Mouse (Mus musculus) right cerebral cortex, adult 2 months (tissue): ENCODE results near the gene Tcp1.
"Not testable (repeated sequence)": the region's sequence is repeated elsewhere in the genome, so short reads cannot be mapped to it uniquely, and the experiment has no call there.

Experiments
- DNase-seq, 2 experiments: peaks; one replicate each; pipeline ENCODE4 v3.0.0; 2021 to 2022; ENCODE audit warnings: low spot score in 2 of 2

Gene Tcp1

GRCm38 (mm10) chr17:12915881-12916583 lies 531 bp downstream of the Tcp1 start, which contains the start of gene Mrpl18:
Gene Mrpl18, minus strand, starts transcription at chr17:12916345.
- peak; percentile 99 for DNase-seq

DNA sequence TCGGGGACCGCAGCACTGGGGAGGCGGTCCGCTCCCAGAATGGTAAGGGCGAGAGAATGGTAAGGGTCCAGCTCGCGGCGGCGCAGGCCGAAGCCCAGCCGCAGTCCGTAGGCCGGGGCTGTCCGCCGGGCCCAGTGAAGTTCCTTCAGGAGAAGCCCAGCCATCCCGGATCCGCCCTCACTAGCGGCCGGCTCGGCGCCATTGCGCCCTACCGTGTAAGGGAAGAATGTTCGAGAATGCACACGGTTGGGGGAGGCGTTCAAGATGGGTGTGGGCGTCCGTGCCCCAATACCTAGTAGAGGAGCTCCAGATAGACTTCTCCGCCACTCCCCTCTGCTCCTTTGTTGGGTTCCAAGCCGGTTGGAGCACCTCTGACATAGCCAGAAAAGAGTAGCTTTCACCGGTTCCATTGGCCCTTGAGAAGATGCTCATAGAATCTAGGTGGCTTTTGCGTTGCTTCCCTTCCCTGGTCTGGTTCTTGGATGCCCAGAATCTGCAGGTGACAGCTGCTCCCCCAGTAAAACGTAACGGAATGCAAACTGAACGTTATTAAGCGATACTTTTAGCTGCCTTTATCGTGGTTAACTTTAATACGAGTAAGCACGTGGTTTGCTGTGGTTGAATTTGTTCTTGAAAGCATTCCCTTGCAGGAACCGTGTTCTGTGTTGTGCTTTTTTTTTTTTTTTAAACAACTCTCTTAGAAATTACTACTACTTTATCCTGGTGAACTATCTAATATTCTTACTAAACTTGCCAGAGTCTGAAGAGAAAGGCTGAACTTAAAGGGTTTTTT lies 1.3 kb downstream of the Tcp1 start:
- DNase-seq: peak in 1 of 2 experiments; percentile 60

GRCm38 (mm10) chr17:12921073-12921472 lies 5.6 kb downstream of the Tcp1 start:
- no peak for DNase-seq

DNA sequence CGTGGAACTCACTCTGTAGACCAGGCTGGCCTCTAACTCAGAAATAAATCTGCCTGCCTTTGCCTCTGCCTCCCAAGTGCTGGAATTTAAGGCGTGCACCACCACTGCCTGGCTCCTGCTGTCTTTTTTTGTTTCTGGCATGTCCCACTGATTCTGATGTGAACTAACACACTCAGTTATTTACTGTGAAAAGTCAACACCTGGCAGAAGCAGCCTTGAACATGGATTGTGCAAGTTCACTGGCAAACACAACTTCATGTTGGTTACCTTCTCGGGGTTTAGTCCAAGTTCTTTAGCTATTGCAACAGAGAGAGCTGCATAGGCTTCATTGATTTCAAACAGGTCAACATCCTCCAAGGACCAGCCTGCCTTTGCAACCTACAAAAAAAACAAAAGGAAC lies 9.5 kb downstream of the Tcp1 start:
- no peak for DNase-seq

DNA sequence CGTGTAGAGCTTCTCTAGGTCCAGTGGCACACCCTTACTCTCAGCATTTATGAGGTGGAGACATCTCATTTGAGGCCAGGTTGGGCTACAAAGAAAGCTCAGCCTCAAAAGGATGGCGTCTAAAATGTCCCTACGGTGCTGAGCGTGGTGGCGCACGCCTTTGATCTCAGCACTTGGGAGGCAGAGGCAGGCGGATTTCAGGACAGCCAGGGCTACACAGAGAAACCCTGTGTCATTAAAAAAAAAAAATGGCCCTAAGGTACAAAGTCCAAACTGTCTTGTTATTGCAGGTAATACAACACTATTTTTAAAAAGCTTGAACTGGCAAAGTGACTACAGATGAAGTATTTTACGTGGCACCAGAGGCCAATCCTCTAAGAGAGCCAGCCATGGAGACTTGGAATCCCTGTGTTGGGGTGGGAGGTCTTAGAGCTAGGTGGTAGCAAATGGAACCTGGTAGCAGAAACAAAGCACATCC lies 10.2 kb downstream of the Tcp1 start:
- DNase-seq: no peak

DNA sequence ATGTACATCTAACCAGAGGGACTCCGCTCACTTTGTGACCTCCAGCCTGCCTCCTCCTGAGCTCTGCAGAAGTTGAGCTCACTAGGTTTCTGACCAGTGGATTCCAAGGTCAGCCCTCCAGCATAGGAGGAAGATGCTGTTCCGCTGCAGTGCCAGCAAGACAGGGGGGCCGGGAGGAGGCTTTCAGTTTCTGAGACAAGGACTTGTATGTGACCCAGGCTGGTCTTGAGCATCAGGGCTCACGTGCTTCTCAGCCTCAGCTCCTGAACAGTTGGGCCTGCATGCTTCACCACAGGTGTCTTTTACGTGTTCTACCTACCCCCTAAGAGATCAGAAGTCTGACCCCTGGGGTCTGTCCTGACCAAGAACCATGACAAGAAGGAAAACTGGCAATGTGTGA lies 16.1 kb downstream of the Tcp1 start:
- DNase-seq: not testable (repeated sequence)

GRCm38 (mm10) chr17:12935719-12936118 lies 20.2 kb downstream of the Tcp1 start:
- no peak for DNase-seq

DNA sequence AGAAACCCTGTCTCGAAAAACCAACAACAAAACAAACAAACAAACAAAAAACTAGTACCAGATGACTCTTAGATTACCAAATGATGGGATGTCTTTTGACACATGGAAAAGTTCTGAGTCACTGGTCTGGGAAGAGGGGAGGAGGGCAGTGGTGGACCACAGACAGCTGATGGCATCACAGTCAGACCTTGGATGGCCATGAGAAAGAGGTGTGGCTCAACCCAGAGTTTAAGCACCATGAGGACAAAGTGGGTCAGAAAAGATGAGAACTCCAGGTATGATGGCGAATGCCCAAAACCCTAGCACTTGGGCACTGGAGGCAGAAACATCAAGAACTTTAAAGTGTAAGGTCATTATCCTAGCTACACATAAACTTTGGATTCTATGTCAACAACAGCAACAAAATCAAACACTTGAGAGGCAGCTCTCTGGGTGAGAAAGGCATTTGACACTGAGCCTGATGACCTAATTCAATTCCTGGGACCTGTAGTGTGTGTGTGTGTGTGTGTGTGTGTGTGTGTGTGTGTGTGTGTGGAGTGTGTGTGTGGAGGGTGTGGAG lies 22.0 kb downstream of the Tcp1 start:
- no peak for DNase-seq

DNA sequence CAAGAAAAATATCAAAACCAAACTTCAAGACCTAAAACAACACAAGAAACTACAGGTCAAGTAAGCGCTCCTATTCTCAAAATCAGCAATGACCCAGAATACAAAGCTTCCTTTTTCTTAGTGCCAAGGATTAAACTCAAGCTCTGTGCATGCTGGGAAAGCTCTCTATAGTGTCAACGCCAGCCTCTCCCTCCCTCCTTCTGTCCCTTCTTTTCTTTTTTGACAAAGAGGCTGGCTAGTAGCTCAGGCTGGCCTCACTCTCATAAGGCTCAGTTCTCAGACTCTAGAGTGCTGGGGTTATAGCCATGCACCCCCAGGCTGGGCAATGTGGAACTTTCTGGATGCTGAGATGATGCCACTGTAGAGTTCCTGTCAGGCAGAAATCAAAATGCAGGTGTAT lies 22.6 kb downstream of the Tcp1 start:
- DNase-seq: no peak

DNA sequence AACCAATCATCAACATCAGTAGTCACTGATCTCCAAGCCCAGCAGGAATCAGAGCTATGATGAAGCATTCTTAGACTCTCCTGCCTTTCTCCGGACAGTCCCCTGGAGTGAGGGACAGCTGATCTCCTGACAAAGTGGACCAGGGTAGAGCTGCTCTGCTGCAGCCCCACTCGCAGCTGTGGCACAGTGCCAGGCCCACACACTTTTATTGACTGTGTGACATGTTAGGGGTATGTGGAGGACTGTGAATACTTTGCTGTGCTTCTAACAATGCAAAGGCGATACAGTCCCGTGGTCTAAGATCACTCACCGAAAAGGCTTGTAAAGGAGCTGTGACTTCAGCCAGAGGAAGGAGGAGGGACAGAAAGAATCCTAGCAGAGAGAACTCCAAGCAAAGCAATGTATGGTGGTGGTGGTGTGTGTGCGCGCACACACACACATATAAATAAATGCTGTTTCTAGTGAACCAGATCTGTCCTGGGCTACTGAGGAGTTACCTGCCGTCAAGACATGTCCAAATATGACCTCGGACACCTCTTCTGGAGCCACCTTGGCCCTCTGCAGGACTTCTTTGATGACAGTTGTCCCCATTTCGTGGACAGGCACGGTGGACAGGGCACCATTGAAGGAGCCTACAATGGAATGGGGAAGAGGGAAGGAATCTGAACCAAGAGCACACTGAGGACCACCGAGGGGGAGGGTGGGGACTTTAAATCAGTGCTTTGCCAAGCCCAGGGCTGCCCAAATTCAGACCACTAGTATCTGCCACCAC lies 24.1 kb downstream of the Tcp1 start:
- not testable (repeated sequence) for DNase-seq

DNA sequence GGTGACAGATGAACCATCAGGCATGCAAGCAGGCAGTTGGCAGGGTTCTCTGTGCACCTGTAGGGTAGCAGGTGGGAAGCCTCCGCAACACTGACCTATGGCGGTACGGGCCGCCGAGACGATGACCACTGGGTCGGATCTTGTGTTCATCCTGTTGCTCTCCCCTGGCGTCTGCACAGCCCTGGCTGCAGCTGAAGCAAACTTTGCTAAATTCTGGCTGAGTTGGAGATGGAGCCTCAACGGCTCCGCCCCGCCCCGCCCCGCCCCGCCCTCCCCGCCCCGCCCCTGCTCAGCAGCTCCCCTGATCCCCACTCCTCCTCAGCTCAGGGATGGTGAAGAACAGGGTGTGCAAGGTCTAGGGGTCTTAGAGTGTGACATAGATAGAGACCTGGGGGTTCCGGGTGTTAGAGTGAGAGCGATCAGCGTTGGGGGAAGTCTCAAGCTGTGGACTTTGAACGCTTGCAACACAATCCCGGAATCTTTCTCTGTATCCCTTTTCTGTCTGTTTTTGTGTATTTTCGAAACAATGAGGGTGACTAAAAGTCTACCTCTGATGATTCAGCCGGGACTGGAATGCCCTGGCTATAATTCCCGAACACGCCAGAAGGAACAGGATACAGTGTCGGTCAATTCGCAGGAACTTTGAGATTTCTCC lies 24.8 kb downstream of the Tcp1 start, which contains the start of gene Acat3:
Acat3 (minus strand) TSS at position 450 of the 655 bp plus-strand sequence.
- DNase-seq: no peak

- DNase-seq: no peak
Measured at GRCm38 (mm10) chr17:12941543-12942260, 26.2 kb downstream of the Tcp1 start.

- DNase-seq: no peak
Measured at GRCm38 (mm10) chr17:12942459-12943162, 27.1 kb downstream of the Tcp1 start.

DNA sequence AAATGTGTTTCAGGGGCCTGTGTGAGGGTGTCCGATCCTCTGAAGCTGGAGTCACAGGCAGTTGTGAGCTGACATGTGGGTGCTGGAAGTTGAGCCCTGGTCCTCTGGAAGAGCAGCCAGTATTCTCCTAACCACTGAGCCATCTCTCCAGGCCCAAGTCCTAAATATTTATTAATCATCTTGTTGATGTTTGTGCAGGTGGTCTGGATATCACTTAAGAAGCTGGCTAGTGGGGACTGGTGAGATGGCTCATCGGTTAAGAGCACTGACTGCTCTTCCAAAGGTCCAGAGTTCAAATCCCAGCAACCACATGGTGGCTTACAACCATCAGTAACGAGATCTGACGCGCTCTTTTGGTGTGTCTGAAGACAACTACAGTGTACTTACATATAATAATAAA lies 34.2 kb downstream of the Tcp1 start:
- no peak for DNase-seq

DNA sequence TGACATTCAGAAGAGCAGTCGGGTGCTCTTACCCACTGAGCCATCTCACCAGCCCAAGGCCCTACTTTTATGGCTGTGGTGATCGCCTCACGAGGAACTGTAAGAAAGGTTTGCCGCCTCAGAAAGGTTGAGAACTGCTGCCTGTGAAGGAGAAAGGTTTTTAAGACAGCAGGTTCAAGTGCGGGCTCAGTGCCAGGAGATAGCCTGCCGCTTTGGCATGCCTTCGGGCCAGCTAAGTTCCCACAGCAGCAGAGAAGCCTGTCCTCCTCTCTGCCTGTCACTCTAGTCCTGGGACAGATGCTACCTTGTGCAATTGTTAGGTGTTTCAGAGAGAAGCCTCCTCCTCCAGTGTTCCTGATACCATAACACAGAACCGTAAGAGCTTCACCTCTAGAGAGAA lies 41.2 kb downstream of the Tcp1 start:
- no peak for DNase-seq

- not testable (repeated sequence) for DNase-seq
Measured at GRCm38 (mm10) chr17:12959377-12959776, 43.9 kb downstream of the Tcp1 start.

GRCm38 (mm10) chr17:12960331-12960873 lies 44.9 kb downstream of the Tcp1 start, which contains the start of gene Acat2:
Gene Acat2, minus strand, starts transcription at chr17:12960747.
- peak; percentile 94 to 96 for DNase-seq

- DNase-seq: no peak
Measured at GRCm38 (mm10) chr17:12963476-12963875, 48.0 kb downstream of the Tcp1 start.

- DNase-seq: no peak
Measured at GRCm38 (mm10) chr17:12967173-12967572, 51.7 kb downstream of the Tcp1 start.

GRCm38 (mm10) chr17:12973851-12974250 lies 58.4 kb downstream of the Tcp1 start:
- DNase-seq: no peak
